Mouse (Mus musculus): ENCODE data around the gene Sept11.

The Sept11 gene

GRCm38 (mm10) chr5:93126930-93127562 is 33.8 kb downstream of the Sept11 start:
- DNase-seq (ENCODE audit: low spot score), result no peak

GRCm38 (mm10) chr5:93127722-93128121 is 34.5 kb downstream of the Sept11 start:
- peak; percentile 56 for DNase-seq (ENCODE audit: low spot score)

- DNase-seq (ENCODE audit: low spot score), result no peak
Measured at GRCm38 (mm10) chr5:93128765-93129164, 35.5 kb downstream of the Sept11 start.

GRCm38 (mm10) chr5:93129953-93130352 is 36.7 kb downstream of the Sept11 start:
- DNase-seq (ENCODE audit: low spot score), result no peak

- DNase-seq (ENCODE audit: low spot score), result no peak
Measured at GRCm38 (mm10) chr5:93131401-93131800, 38.2 kb downstream of the Sept11 start.

- no peak for DNase-seq (ENCODE audit: low spot score)
Measured at GRCm38 (mm10) chr5:93133445-93134244, 40.4 kb downstream of the Sept11 start.

GRCm38 (mm10) chr5:93135368-93136107 is 42.3 kb downstream of the Sept11 start:
- no peak for DNase-seq (ENCODE audit: low spot score)

GRCm38 (mm10) chr5:93136956-93137586 is 43.8 kb downstream of the Sept11 start:
- DNase-seq (ENCODE audit: low spot score), result no peak

GRCm38 (mm10) chr5:93139350-93139749 is 46.1 kb downstream of the Sept11 start:
- no peak for DNase-seq (ENCODE audit: low spot score)

GRCm38 (mm10) chr5:93140747-93141146 is 47.5 kb downstream of the Sept11 start:
- no peak for DNase-seq (ENCODE audit: low spot score)

GRCm38 (mm10) chr5:93143360-93144091 is 50.3 kb downstream of the Sept11 start:
- DNase-seq (ENCODE audit: low spot score), result no peak

- DNase-seq (ENCODE audit: low spot score), result peak; percentile 66
Measured at GRCm38 (mm10) chr5:93144874-93145273, 51.6 kb downstream of the Sept11 start.

- DNase-seq (ENCODE audit: low spot score), result peak; percentile 82
Measured at GRCm38 (mm10) chr5:93145504-93145903, 52.3 kb downstream of the Sept11 start.

GRCm38 (mm10) chr5:93149969-93150777 is 56.9 kb downstream of the Sept11 start:
- DNase-seq (ENCODE audit: low spot score), result no peak

GRCm38 (mm10) chr5:93151985-93152384 is 58.7 kb downstream of the Sept11 start:
- DNase-seq (ENCODE audit: low spot score), result no peak

GRCm38 (mm10) chr5:93152451-93152850 is 59.2 kb downstream of the Sept11 start:
- no peak for DNase-seq (ENCODE audit: low spot score)

- no peak for DNase-seq (ENCODE audit: low spot score)
Measured at GRCm38 (mm10) chr5:93154401-93154800, 61.2 kb downstream of the Sept11 start.

- peak; percentile 58 for DNase-seq (ENCODE audit: low spot score)
Measured at GRCm38 (mm10) chr5:93163541-93163940, 70.3 kb downstream of the Sept11 start.

- DNase-seq (ENCODE audit: low spot score), result no peak
Measured at GRCm38 (mm10) chr5:93167919-93168516, 74.8 kb downstream of the Sept11 start.

- DNase-seq (ENCODE audit: low spot score), result no peak
Measured at GRCm38 (mm10) chr5:93168654-93169053, 75.4 kb downstream of the Sept11 start.
